Mouse (Mus musculus) forebrain, embryonic 11.5 days (tissue): ENCODE results near the gene Def6. TPM values are rescaled to one million over a fixed set of nuclear protein-coding genes. Genes with fewer than 3 reads are reported as not detected.

Experiments used
- ATAC-seq: fragments of 200-750 bp; cut with Nextera tagmentation; replicated peaks from 2 replicates; pipeline ENCODE4 v1.8.0; 2017; ENCODE audit warnings: moderate TSS enrichment; ENCODE audit not compliant: low FRiP score
- DNase-seq: peaks from one replicate; pipeline ENCODE4 v3.0.0-alpha.2; 2017; ENCODE audit warnings: low spot score
- H3K27ac ChIP-seq: fragments of 300-500 bp; sonication (generic); 2 replicates; pipeline ENCODE4 v1.5.1; 2014; ENCODE audit warnings: low read depth, low read length
- H3K27me3 ChIP-seq: fragments of 300-500 bp; sonication (generic); 2 replicates; pipeline ENCODE4 v1.6.1; 2014; ENCODE audit warnings: mild to moderate bottlenecking, low read length, mixed read lengths; ENCODE audit not compliant: control insufficient read depth, insufficient read depth
- H3K36me3 ChIP-seq: fragments of 300-500 bp; sonication (generic); 2 replicates; pipeline ENCODE4 v1.6.1; 2014; ENCODE audit warnings: mild to moderate bottlenecking, low read length, moderate library complexity, mixed read lengths; ENCODE audit not compliant: control insufficient read depth, insufficient read depth
- H3K4me1 ChIP-seq: fragments of 300-500 bp; sonication (generic); replicated peaks from 2 replicates; pipeline ENCODE4 v1.6.1; 2014; ENCODE audit warnings: low read length, mixed read lengths; ENCODE audit not compliant: control insufficient read depth, insufficient read depth
- H3K4me2 ChIP-seq: fragments of 300-500 bp; sonication (generic); 2 replicates; pipeline ENCODE4 v1.6.1; 2014; ENCODE audit warnings: low read depth, mild to moderate bottlenecking, low read length, moderate library complexity, mixed read lengths; ENCODE audit not compliant: severe bottlenecking
- H3K4me3 ChIP-seq: fragments of 300-500 bp; sonication (generic); 2 replicates; pipeline ENCODE4 v1.5.1; 2014; ENCODE audit warnings: low read depth, low read length
- H3K9ac ChIP-seq: fragments of 300-500 bp; sonication (generic); 2 replicates; pipeline ENCODE4 v1.6.1; 2014; ENCODE audit warnings: low read length
- H3K9me3 ChIP-seq: fragments of 300-500 bp; sonication (generic); 2 replicates; pipeline ENCODE4 v1.6.1; 2016; ENCODE audit warnings: low read length, mixed read lengths; ENCODE audit not compliant: control insufficient read depth
- WGBS: fragments of 180-500 bp; shearing (Covaris S2); extraction: QIAGEN DNeasy Blood & Tissue Kit; methylation state at CpG from one replicate; pipeline ENCODE4 v1.1.7; 2014; 5-methylcytosine and 5-hydroxymethylcytosine counted together
- polyA plus RNA-seq: library from polyadenylated mRNA; unstranded; fragments of >200 nt; fragmentation: Nextera tagmentation; extraction: Ambion mirVana; gene quantifications from 2 replicates; pipeline ENCODE4 v1.2.1, GENCODE M21; 2014

Gene Def6
- polyA plus RNA-seq = 2.2 and 2.5 TPM in 2 replicates

DNA sequence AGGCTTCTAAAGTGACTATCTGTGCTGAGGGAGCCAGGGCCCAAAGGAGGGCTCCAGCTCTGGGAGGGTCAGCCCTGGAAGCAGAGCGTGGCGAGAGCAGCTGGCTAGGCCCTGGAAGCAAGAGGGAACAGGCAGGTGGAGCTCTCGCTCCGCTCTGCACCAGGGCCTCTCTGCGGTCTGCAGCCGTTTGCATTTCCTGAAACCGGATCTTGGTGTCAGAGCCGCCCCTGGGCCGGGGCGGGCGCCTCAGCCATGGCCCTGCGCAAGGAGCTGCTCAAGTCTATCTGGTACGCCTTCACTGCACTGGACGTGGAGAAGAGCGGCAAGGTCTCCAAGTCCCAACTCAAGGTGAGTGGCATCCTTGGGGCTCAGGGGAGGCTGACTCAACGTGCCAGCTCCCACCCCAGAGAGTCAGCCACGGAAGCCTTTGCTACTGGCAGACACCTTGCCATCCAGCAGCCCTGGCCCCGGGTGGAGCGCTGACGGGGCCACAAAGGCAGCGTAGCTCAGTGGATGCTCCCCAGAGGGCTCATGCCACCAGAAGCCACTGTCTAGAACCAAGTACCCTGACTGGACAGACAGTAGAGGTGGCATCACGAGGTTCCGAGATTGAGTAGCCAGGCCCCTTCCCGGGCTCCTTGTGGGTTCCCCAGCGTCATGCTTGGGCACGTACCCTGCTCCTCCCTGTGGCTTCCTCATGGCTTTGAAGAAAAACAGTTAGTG lies at the start of gene Def6:
Gene Def6, plus strand, starts transcription at position 188 of the 723 bp plus-strand sequence.
- Histone ChIP-seq H3K4me2 (peak within 1 kb of the TSS; percentile 31), H3K4me3 (no peak within 1 kb of the TSS), H3K9me3 (no peaks in the 10 kb centered on the region), H3K27me3 (no peaks in the 10 kb centered on the region), H3K4me1 (no peaks in the 10 kb centered on the region), H3K9ac (peak within 1 kb of the TSS; percentile 20; the same call in 1 of the 2 replicates), H3K36me3 (no peaks in the 10 kb centered on the region), H3K27ac (no peak within 1 kb of the TSS)
- no peak for ATAC-seq
- DNase-seq = peak; percentile 76
- WGBS = 26% methylated on average over 26 of the region's 26 CpGs

DNA sequence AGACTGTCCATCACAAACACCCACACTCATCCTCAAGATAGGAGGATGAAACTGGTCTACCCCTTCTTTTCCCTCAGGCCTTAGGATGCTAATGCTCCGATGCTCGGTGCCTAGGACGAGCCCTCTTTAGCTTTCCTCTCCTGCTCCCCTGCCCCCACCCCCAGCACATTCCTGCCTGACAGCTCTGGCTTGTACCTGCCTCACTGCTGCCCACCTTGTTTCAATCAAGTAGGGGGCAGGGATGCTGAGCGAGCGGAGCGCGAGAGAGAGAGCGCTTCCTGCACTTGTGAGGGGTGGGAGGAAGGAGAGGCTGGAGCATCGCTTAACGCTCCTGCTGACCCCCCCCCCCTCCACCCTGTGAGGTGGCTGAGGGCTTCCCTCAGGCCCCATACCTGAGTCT lies 47.2 kb upstream of the Def6 start:
- Histone ChIP-seq H3K9ac (0 out of 2 replicates have a peak overlapping the region, but pooled peaks have one; percentile 8), H3K9me3 (no peaks in the 10 kb centered on the region), H3K27me3 (no peaks in the 10 kb centered on the region), H3K36me3 (no peaks in the 10 kb centered on the region; the same call in 1 of the 2 replicates), H3K4me3 (no peak overlapping the region), H3K4me2 (no peak overlapping the region), H3K27ac (no peak overlapping the region), H3K4me1 (peaks cover 5% of the 10 kb centered on the region)
- ATAC-seq (no peak), DNase-seq (no peak)
- WGBS = 29% methylated on average over 10 of the region's 10 CpGs

DNA sequence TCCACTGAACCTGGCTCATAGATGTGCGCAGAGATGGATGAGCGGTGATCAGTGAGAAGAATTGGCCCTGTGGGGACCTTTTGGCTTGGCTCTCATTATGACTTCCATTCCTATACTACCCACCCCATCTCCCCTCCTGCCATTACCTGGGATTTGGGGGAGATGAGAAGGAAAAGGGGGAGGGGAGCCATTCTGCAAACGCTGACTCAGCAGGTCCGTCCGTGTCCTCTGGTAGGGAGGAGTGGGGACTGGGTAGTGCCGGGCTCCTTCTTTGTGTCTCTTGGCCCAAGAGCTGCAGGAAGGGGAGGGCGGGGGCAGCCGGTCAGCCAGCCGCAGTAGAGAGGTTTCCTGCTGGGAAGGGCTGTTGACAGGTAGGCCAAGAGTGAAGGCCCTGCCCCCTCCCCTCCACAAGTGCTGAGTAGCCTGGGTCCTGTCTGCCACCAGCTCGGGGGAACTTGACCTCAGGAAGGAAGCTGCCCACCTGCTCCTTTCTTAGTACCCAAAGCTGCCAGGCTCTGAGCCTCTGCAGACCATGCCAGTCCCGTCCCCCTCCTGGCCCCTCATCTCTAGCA lies 46.2 kb upstream of the Def6 start:
- no peaks in the 10 kb centered on the region for H3K9me3 ChIP-seq
- H3K4me1 ChIP-seq = peaks cover 5% of the 10 kb centered on the region
- H3K4me2 ChIP-seq = no peak overlapping the region
- no peak overlapping the region for H3K27ac ChIP-seq
- DNase-seq (no peak), ATAC-seq (no peak)
- H3K4me3 ChIP-seq = no peak overlapping the region
- WGBS = 27% methylated on average over 11 of the region's 11 CpGs
- no peaks in the 10 kb centered on the region for H3K27me3 ChIP-seq
- H3K36me3 ChIP-seq = no peaks in the 10 kb centered on the region; the same call in 1 of the 2 replicates
- no peak overlapping the region for H3K9ac ChIP-seq

DNA sequence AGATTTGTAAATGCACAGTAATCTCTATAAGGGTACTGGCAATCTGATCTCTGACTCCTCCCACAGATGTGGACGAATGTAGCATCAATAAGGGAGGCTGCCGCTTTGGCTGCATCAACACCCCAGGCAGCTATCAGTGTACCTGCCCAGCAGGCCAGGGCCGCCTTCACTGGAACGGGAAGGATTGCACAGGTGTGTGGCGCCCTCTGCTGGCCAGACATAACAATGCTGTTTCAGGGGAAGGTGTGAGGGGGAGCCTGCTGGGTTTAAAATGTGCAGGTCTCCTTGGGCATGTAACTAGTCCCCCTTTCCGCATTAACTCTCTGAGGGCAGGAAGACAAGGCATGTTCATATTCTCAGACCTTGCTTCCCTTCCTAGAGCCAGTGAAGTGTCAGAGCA lies 43.9 kb upstream of the Def6 start:
- H3K4me2 ChIP-seq = no peak overlapping the region
- no peak overlapping the region for H3K4me3 ChIP-seq
- no peak overlapping the region for H3K27ac ChIP-seq
- WGBS = 8% methylated on average over 6 of the region's 6 CpGs
- H3K9ac ChIP-seq = no peak overlapping the region
- DNase-seq (peak; percentile 92), ATAC-seq (0 out of 2 replicates have a peak, but pooled peaks have one; percentile 27)
- H3K4me1 ChIP-seq = peaks cover 1% of the 10 kb centered on the region
- no peaks in the 10 kb centered on the region for H3K27me3 ChIP-seq
- H3K9me3 ChIP-seq = no peaks in the 10 kb centered on the region
- H3K36me3 ChIP-seq = no peaks in the 10 kb centered on the region; the same call in 1 of the 2 replicates

DNA sequence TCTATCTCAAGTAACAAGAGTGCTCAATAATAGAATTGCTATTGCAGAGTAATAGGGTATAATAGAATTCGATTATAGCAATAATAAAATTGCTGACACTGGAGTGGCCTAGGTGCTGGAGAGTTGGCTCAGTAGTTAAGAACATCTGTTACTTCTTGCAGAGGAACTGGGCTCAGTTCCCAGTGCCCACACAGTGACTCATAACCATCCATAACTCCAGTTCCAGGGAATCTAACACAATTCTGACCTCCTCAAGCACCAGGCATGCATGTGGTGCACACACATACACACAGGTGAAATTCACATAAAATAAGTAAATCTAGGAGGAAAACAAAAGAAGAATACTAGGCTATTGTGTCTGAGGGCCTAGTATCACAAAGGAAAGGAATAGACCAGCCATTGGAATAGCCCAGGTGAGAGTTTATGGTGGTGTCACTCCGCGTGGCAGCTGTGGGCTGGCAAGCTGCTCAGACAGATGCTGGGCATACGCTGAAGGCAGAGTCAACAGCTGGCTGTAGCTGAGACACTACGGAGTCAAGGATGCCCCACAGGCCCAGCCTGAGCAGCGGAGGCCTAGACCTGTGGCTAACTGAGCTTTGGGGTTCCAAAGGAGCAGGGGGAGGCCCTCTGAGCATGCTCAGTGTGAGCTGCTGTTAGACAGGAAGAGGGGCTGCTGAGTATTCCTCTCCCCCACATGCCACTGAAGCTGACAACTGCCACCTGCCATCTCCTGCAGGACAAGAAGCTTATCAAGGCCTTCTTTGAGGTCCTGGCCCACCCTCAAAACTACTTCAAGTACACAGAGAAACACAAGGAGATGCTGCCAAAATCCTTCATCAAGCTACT lies 36.9 kb upstream of the Def6 start:
- H3K4me2 ChIP-seq = no peak overlapping the region
- H3K9me3 ChIP-seq = no peaks in the 10 kb centered on the region
- H3K4me3 ChIP-seq = no peak overlapping the region
- no peaks in the 10 kb centered on the region; the same call in none of the 2 replicates for H3K36me3 ChIP-seq
- ATAC-seq (no peak), DNase-seq (no peak)
- H3K27me3 ChIP-seq = no peaks in the 10 kb centered on the region
- H3K9ac ChIP-seq = no peak overlapping the region
- H3K27ac ChIP-seq = no peak overlapping the region
- H3K4me1 ChIP-seq = 0 out of 2 replicates have a peak, but pooled peaks cover 2% of the 10 kb centered on the region
- WGBS = 87% methylated on average over 6 of the region's 6 CpGs

DNA sequence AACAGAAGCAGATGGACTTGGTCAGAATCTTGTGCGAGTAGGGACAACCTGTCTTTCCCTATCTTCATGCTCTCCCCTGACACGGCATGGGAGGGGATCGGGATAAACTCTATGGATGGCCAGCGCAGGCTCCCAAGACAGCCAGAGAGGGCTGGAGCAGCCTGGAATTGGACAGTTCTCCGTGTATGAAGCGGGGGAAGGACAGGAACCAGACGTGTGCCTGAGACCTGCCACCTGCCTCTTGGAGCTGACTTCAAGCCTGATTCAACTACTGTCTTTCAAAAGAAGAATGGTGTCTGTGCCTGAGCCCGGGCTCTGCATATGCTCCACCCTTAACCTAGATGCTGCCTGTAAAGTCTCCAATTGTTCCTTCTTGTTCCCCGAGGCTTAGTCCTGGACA lies 34.9 kb upstream of the Def6 start:
- Histone ChIP-seq H3K4me2 (no peak overlapping the region), H3K4me3 (no peak overlapping the region), H3K4me1 (peaks cover 8% of the 10 kb centered on the region; the same call in 1 of the 2 replicates), H3K36me3 (no peaks in the 10 kb centered on the region; the same call in none of the 2 replicates), H3K9ac (no peak overlapping the region), H3K27me3 (no peaks in the 10 kb centered on the region), H3K27ac (no peak overlapping the region), H3K9me3 (no peaks in the 10 kb centered on the region)
- DNase-seq (no peak), ATAC-seq (no peak)
- 77% methylated on average over 9 of the region's 9 CpGs for WGBS

DNA sequence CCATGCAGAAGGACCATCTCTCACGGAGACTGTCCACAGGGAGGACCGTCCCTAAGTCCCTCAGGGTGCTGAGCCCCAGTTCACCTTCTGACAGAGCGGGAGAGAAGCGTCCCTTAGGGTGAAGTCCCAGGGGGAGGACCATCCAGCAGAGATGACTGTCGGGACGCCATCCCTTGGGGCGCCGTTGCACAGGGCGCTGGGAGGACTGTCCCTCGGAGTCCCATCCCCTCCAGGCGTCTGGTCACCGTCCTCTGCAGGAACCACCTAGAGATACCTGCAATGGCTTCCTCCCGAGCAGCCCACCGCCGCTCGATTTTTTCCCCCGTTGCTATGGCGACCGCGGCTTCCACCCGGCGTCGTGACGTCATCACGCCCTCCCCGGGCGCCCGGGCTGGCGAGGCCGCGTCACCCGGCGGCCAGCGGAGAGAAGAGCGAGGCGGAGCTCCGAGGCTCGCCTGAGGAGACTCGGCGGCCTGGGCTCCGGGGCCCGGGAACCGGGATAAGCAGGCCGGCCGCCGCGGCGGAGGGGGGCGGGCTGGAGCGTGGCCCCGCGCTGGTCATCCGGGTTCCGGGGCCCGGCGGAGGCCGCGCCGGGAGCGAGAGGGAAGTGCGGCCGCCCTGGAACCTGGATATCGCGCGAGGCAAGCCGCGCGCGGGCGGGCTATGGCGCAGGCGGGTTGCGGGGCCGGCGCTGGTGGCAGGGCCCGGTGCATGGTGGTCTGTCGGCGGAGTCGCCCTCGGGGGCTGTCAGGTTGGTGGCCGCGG lies 30.6 kb upstream of the Def6 start, which contains the start of gene Zfp523:
Gene Zfp523, plus strand, starts transcription at position 355 of the 765 bp plus-strand sequence.
- Histone ChIP-seq H3K4me2 (peak within 1 kb of the TSS; percentile 97), H3K4me1 (peaks cover 9% of the 10 kb centered on the region; the same call in 1 of the 2 replicates), H3K4me3 (peak within 1 kb of the TSS; percentile 86), H3K9ac (peak within 1 kb of the TSS; percentile 92), H3K36me3 (no peaks in the 10 kb centered on the region), H3K9me3 (no peaks in the 10 kb centered on the region), H3K27me3 (no peaks in the 10 kb centered on the region), H3K27ac (peak within 1 kb of the TSS; percentile 91)
- DNase-seq = peak; percentile 96
- peak; percentile 88 for ATAC-seq
- under 1% methylated on average over 77 of the region's 82 CpGs for WGBS
